Mouse (Mus musculus) naive thymus-derived CD4-positive, alpha-beta T cell, adult 2 months (primary cell): ENCODE results near the gene Prdm5.

Experiments used
- DNase-seq: peaks from one replicate; pipeline ENCODE4 v3.0.0-alpha.2; 2011; ENCODE audit warnings: low read depth

Gene Prdm5

DNA sequence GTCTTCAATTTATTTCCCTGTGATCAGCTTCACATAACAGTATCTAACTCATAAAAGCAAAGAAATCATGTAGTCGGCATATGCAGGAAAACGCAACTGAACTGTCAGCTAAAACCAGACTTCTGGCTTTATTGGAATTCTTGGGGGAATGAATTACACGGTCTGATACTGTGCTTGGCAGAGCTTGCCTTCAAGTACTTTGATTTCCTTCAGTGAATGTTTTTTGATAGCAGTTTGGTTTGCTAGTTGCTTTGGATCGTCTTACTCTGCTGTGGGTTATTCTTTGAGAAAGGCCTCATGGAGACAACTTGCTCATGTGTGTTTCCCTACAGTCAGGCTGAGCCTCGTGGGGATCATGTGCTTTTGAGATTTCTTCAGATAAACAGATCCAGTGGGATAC lies 52.7 kb downstream of the Prdm5 start:
- no peak for DNase-seq

DNA sequence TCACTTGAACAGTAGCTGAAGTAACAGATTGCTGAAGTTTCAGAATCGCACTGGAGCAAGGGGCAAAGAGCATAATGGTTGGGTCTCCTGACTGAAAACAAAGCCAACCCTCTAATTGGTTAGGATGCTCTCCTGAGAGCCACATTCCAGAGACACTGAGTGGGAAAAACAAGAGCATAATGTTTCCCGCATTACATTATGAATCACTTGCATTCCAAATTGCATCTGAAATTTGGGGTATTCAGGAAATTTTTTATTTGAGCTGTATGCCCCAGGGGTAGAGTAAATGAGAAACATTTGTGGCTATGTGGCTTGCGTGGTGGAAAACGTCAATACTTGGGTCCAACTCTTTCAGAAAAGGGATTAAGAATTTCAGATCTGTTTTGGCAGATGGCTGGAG lies 55.2 kb downstream of the Prdm5 start:
- no peak for DNase-seq

DNA sequence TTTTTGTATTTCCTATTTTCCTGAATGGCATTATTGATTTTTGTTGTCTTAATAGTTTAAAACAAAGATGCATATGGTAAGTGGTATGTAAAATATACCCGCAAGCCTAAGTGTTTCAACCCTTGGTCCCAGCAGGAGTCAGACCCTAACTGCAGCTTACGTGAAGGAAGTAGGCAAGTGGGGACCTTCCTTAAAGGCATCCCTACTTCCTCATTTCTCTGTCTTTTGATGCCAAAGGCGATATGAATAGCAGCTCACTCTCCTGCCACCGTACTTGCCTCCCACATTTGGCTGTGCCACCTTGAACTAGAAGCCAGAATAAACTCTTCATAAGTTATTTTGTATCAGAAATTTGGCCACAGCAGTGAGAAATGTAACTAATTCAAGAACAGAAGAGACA lies 63.8 kb downstream of the Prdm5 start:
- DNase-seq, result no peak

DNA sequence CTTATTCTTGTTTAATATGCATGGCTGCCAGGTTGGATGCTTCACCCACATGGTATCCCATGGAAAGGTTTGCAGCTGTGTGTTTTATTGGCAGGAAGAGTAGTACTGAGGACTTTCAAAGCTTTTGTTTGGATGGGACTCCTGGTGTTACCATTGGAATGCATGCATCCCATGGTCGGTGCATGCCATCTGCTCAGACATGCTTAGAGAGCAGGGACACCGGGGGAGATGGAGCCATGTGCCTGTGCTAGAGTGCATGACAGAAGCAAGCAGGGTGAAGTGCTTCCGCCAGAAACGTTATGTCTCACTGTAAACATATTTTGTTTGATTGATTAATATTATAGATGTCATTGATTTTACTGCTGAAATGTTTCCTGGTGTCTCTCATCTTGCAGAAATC lies 70.3 kb downstream of the Prdm5 start:
- DNase-seq, result no peak

DNA sequence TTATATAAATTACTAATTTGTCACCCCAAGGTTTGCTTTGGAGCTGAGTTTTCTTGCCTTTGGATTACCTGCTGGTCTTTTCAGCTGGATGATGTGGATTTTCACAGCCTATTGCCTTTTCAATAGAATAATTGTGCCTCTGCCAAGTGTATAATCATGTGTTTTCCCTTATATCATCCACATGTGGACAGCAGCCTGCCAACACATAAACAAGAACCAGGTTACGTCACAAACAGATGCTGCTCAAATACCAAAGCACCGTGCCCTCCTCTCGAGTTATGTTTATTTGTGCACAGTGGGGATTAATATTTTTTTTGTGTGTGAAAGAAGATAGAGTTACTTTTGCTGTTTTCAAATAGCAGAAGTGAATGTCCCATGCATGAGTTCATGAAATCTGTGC lies 70.9 kb downstream of the Prdm5 start:
- no peak for DNase-seq

DNA sequence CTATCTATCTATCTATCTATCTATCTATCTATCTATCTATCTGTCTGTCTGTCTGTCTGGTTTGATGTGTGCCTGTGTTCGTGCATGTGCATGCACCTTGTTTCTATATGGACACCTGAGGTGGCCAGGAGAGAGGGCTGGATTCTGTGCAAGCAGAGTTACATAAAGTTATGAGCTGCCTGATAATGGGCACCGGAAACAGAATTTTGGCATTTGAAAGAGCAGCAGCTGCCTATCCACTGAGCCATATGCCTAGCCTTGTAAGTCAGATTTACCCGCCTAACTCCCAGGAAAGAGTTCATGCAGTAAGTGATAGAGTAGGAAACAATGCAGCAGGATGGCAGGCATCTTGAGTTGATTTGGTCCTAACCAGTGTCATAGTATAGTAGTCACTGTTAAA lies 71.4 kb downstream of the Prdm5 start:
- no peak for DNase-seq

DNA sequence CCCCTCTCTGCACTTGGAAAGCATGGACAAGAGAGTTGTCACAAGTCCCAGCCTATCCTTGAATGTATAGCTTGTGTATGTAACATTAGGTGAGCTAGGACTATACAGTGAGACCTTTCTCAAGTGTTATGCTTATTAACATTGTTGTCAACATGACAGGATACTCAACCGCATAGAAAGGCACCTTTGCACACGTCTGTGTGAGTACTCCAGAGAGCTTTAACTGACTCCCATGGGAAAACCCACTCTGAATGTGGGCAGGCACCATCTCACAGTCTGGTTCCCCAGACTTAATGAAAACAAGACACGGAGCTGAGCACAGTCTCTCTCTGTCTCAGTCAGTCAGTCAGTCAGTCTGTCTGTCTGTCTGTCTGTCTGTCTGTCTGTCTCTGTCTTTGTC lies 75.2 kb downstream of the Prdm5 start:
- DNase-seq, result no peak

DNA sequence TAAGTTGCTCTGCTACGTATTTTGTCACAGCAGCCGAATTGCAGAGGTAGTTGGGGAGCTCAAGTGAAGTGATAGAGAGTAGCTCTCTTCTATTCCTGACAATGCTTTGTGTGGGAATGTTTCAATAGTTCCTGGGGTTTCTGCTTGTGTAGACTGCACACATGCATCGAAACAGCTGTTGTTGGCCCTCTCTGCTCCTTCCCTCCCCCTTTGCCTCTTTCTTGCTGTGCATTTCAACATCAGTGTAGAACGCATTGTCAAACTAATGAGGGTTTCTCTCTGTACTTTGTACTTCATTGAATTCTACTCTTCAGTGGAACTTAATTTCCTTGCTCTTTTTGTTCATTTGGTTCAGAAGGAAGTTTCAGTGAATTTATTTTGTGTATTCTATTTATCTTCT lies 75.8 kb downstream of the Prdm5 start:
- no peak for DNase-seq

DNA sequence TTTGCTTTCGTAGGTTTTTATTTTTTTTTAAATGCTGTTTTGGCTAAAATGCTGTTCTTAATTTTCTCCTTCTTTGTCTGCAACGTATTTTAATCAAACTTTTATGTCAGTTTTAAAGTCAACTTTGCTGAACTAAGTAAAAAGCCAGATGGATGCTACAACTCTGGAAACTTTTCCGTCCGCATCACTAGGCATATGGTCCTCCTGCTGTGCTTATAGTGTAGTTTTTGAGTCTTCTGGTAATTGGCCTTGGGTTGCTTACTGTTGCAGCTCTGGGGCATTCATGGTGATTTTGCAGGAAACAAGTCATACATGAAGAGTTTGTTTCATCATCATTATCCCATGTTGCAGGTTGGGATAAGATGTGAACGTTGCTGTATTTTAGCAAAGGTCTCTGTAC lies 81.8 kb downstream of the Prdm5 start:
- DNase-seq, result no peak

DNA sequence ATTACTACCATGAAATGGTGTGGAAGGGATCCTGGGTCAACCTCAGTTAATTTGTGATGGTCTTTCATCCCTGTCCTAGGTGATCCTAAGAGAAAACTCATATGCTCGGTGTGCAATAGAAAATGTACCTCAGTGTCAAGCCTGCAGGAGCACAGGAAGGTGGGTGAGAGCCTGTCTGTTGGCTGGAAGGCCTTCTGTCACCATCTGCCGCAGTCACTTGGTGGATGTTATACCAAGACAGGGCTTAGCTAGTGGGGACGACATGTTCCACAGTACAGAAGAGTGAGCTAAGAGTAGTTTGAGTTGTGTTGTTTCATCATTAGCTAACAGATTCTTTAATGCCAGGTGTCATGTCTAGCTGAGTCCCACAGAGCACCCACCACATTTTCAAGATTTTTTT lies 84.0 kb downstream of the Prdm5 start:
- DNase-seq, result no peak

DNA sequence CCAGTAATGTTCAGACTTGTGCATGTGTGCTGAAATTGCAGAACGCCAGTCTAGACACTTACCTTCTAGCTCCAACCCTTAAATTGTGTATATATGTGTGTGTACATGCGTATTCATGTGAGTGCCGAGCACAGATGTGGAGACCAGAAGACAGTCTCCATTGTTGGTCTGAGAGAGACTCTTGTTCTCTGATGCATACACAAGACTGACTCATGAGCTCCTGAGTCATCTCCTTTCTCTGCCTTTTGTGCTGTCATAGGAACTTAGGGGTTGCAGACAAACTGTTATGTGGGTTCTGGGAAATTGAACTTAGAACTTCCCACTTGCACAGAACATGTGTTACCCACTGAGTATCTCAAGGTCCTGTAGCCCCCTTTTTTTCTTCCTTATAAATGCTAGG lies 85.4 kb downstream of the Prdm5 start:
- DNase-seq, result no peak

DNA sequence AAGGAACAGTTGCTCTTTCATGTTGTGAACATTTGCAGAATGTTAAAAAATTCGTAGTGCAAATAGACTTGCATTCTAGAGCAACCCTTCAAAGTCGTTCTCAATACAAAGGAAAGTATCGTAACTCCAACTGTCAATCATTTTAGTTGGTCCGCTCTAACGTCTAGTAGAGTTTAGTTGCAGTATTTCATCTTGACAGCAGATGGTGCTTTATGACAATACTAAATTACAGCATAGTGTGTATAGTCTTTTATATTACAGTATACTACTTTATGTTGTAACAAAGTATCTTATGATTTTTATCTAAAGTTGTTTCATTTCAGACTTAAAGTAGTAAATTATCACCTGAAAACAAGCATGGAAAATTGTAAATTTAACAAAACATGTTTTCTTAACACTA lies 86.1 kb downstream of the Prdm5 start:
- DNase-seq, result peak; percentile 62

DNA sequence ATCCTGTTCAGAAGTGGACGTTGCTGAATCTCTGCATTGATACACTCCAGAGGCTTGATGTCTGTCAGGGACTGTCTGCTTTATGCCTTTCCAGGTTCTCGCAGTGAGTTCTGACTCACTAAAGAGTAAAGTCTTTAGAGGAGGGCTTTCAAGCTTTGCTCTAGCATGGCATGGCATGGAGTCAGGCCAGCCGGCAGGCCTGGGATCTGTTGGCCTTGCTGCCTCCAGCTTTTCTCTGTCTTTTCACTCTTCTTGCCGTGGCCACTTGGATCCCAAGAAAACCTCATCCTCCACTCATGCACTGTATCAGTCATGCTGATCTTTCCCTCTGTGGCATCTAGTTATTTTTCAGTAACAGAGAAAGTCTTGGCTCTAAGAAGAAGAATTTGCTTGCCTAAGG lies 87.1 kb downstream of the Prdm5 start:
- no peak for DNase-seq

DNA sequence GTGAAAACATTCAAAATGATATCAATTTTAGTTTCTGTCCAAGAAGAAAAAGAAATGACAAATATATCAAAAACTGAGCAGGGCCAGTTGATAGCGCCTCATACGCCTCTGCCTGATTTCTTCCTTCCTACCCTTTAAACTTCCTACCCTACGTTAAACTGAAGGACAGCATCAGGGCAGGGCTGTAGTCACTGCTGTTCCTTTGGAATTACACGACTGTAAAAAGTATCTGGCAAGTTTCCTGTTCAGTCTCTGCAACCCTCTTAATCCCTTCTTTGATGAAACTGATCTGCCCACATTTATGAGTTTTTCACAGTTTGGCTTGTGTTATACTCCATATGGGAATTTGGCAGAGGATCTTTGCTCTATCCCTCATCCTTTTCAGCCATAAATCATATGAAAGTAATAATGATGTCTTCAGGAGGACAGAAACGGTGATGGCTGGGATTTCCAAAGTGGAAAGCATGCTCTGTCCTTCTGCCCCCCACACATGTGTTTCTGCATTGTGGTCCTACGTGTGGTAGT lies 93.0 kb downstream of the Prdm5 start:
- no peak for DNase-seq

DNA sequence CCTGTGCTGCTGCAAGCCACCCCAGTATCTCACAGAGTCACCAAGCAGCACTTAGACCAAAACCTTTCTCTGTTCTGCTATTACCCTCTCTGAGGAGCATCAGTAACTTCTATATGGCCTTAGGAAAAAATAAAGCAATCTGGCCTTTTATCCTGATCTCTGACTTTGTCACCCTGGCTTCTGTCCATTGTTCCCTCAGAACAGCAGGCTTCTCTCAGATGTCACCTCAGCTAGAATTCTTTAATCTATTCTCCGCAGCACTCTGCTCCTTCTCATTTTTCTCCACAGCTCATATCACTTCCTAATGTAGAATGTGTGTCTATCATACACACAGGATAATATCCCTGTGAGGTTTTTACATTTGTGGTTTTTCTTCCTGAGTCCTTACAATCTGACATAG lies 99.5 kb downstream of the Prdm5 start:
- DNase-seq, result no peak

DNA sequence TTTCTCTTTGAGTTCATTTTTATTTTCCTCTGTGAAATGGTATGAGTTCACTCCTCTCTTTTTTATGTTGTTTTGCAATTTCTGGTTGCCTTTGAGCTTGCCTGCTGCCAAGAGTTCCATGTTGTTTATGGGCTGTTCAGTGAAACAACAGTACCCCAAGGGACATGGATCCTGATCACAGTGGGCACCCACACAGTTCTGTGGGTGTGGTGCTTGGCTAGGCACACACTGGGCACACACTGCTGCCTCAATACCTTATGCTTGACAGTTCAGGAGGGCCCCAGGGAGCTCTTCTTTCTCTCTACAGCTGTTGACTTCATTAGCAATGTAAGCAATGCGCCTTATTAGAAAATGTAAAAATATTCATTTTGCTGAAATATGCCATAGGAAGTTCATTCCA lies 110.0 kb downstream of the Prdm5 start:
- DNase-seq, result no peak

DNA sequence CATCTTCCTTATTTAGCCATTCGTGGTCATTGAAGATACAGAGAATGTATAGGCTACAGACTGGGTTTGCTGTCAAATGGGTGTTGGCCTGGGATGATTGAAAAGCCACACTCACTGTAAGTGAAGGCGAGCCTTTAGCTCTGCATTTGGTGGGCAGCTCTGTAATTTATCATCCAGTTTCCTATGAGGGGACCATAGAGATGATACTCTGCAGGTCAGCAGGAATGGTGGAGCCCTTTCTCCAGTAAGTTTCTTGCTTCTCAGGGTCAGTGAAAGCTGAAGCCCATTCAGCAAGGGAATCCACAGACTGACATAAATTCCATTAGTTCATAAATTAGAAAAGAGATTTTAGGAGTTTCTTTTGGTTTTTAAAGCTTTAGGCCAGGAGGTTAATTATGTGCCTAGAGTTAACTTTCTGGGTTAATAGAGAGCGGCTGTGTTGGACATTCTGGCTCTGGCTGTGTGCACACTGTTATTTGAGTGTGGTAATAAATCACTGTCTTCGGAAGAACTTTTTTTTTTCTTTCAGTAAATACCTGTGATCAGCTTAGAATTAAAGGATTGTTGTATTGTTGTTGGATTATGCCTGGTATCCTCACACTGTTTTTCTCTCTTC lies 113.4 kb downstream of the Prdm5 start:
- no peak for DNase-seq

DNA sequence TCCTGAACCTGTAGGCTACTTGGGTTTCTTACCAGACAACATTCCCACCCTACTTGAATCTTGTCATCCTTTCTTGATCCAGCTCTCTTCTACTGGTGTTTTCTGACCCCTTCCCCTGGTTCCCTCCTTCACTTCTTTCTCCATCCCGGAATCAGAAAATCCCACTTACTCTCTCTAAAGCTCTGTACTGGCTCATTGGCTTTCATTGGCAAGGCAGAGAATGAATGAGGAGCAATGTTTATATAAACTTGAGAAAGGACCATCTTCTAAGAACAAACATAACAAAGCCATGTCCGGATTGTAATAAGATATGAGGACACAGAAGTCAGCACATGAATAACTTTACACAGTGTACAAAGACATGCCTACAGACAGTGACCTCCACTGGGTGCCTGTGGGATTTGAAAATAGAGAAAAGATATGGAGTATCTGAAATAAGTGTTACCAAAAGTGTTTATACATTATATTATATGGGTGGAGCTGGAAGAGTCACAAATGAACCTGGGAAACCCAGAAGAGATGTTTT lies 127.9 kb downstream of the Prdm5 start:
- DNase-seq, result no peak

DNA sequence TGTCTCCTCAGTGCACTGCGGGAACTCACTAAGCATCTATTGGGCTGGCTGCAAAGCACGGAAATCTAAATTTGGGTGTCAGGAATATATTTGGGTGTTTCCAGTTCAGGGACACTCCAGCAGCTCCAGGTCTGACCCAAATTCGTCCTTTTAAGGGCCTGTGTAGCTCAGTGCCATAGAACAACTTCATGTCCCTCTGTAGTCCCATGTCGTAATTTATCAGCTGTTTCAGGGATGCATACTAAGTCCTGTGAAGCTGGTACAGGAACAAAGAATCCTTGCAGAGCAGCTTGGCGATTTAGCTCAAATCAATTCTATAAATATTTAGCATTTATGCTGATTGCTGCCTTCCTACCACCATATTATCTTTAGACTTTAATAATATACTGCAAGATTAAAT lies 136.6 kb downstream of the Prdm5 start:
- DNase-seq, result no peak

DNA sequence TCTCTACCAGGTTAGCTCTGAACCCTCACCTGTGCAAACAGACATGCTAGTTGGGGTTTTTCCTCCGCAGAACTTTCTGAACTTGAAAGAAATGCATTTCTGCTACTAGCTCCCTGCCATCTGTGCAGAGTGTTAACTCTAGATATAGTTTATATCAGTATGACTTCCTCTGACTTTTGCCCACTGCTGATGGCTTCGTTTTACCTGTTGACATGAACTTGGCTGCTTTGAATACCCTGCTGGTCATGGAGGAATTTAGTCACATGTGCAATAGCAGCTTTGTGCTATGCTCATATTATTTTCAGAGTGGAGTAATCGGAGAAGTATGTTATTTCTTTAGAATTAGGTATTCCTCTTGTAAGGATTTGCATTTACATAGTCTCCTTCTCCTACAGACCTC lies 142.9 kb downstream of the Prdm5 start:
- DNase-seq, result no peak

DNA sequence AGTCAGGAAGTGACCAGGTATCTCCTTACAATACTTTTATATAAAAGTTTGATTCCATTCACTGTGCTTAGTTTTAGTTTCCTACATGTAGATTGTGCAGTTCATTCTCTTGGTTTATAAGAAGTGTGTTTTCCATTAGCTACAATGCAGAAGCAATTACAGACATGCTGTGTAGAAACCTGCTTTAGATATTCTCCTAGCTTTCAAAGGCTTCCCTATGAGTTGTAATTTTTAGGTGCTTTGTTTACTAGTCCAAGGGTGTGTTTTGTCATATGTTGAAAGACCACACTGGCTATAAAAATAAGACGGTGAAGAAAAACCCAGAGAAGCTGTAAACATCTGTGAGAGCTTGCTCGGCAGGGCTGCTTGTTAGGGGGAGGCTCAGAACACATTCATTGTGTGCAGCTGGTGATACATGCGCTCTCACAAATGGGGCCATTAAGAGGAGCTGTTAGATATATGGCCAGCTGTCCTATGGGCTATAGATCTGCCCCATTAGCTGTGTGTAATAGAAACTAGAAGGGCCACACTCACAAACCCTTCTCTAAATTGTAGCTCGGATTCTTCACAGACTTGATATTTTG lies 144.8 kb downstream of the Prdm5 start:
- no peak for DNase-seq

DNA sequence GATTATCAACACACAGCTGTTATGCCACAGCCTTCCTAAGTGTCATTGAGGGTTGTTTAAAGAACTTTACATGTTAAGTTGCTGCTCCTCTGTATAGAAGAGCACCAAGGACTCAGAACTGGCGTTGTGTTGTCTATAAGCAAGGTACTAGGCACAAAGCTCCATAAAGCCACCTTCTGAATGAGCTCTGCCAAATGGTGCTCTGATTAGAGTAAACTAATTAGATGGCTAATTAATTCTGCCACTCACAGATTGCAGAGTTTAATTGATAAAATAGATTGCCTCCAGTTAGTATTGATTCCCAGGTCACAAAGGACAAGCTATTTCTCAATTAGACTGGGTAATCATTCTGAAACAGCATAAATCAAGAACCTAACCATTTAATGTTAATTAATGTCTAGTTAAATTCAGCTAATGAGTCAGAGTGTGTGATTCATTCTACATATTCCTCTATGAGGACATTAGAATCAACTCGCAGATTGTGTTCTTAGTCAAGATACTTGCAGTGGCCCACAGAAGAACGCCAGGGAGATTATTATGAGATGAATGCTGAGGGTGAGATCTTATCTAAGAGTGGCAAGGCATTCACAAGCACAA lies 147.0 kb downstream of the Prdm5 start:
- no peak for DNase-seq

DNA sequence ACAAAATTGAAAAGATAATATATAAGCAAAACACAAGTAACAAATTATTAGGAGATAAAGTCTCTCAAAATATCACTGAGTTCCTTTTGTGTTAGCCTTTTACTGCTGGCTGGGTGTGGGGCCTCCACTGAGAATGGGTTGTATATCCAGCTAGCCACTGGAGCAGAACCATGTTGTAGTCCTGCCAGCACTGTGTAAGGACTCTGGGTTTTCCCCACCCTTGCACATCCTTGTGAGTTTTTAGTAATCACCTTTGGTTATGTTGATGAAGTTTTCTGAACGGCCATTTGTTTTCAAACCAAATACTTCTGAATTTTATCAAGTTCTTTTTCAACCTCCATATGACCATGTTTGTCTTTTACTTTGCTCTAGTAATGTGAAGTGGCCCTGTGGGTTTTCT lies 151.7 kb downstream of the Prdm5 start:
- DNase-seq, result no peak

DNA sequence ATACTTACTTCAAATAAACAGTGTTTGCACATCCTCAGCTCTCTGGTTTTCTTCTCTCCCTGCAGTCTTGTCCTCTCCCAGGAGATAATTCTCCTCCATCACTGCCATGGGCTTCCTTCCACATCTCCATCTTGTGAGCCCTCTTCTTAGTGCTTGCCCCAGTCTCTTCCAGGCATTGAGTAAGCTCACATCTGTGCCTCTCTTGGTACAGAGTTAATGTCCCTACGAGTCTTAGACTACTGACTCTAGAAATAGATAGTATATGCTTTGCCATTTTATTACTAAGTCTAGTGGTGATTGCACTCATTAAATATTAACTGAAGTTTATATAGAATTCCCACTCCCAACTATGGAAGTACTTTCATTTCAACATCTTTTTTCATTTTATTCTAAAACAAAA lies 154.0 kb downstream of the Prdm5 start:
- DNase-seq, result no peak
